Mouse (Mus musculus): Measurements from ENCODE around the gene Ppm1m.
"Not testable (repeated sequence)": the region's sequence is repeated elsewhere in the genome, so short reads cannot be mapped to it uniquely, and the experiment has no call there.

Ppm1m gene

DNA sequence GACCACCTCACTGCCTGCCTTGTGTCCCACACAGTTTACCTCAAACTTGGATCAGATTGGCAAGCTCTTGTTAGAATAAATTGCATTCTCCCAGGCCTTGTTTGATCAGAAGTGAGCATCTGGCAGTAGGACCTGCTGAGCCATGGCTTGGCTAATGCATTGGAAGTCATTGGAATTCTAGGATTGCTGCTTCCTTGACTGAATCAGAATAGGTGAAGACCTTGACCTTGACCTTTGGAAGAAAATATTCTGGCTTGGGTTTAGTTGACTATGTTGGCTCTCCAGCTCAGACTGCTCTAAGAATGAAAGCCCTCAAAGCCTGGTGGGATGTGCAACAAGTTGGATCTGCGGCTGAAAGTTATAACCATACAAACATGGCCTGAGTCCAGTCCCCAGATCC, 8.2 kb downstream of the Ppm1m start:
- no peak for DNase-seq

DNA sequence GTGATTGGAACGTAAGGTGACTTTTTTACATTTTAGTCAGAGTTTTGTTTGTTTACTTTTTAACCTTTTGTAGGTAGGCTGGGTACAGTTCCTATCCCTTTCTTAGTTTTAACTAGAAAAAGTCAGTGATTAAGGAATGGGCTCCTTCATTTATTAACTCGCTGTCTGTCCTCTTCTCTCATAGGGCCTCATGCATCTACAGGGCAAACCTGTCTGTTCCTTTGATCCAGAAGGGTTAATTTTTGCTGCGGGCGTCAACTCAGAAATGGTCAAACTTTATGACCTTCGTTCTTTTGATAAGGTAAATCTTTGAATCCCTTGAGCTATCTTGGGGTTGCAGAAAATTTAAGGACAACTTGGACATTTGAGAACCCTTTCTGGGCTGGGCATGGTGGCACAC, 15.6 kb downstream of the Ppm1m start:
- DNase-seq = no peak

GRCm38 (mm10) chr9:106182146-106182545, 17.4 kb downstream of the Ppm1m start:
- no peak for DNase-seq

- no peak for DNase-seq
These were observed 19.6 kb downstream of the Ppm1m start for GRCm38 (mm10) chr9:106179964-106180363.

DNA sequence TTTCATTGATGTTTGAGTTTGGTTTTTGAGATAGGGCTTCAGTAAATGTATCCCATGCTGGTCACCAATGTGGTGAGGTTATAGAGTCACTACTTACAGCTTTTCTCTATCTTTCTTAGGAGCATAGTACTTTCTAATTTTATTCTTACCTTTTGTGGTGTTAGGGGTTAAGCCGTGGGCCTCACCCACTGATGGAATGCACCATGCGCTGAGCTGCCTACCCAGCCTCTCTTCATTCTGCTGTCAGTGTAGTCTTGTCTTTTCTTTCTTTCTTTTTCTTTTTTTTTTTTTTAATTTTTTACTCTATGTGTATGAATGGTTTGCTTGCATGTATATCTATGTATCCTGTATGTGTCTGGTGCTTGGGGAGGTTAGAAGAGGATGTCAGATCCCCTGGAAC, 20.1 kb downstream of the Ppm1m start:
- no peak for DNase-seq

DNA sequence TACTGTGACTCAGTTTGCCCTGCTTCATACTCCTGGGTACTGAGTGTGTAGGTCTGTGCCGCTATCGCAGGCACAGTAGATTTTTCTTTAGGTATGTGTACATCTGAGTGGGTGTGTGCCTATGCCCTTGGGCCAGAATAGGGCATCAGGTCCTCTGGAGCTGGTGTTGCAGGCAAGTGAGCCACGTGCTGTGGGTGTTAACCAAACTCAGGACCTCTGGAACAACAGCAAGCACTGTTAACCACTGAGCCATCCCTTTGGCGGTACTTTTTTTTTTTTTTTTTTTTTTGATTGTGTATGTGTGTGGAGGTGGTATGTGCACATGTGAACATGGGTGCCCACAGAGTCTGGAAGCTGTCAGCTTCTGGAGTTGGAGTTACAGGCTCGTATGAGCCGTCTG, 21.7 kb downstream of the Ppm1m start:
- DNase-seq = no peak

DNA sequence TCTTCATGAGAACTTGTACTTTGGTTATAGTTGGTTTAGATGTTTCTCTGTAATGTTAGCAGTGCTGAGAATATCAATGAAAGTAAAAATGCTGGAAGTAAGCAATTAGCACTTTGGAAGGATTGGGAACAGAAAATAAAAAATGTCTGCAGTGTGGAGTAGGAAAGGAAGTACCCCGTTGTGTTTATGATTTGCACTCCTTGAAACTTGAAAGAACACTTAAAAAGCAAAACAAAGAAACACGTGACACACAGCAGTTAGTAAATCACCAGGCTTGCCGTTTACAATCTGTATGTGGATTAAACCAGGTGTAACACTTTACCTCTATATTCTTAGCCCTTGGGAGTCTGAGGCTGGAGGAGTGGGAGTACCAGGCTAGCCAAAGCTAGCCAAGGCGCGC, 22.8 kb downstream of the Ppm1m start:
- no peak for DNase-seq

- no peak for DNase-seq
These were observed 23.9 kb downstream of the Ppm1m start for GRCm38 (mm10) chr9:106175552-106176200.

DNA sequence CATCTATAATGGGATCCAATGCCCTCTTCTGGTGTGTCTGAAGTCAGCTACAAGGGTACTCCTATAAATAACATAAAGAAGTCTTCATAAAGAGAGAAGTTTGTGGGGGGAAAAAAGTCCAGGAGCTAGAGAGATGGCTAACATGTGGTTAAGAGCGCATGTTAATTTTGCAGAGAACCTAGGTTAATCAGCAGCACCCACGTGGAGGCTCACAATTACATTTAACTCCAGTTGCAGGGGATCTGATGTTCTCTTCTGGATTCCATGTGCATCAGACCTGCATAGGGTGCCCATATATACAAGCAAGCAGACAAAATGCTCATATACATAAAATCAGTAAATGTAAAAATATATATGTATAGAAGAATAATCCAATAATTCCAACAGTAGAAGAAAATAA, 26.2 kb downstream of the Ppm1m start:
- DNase-seq = no peak

- DNase-seq = no peak
These were observed 27.0 kb downstream of the Ppm1m start for GRCm38 (mm10) chr9:106172527-106172926.

DNA sequence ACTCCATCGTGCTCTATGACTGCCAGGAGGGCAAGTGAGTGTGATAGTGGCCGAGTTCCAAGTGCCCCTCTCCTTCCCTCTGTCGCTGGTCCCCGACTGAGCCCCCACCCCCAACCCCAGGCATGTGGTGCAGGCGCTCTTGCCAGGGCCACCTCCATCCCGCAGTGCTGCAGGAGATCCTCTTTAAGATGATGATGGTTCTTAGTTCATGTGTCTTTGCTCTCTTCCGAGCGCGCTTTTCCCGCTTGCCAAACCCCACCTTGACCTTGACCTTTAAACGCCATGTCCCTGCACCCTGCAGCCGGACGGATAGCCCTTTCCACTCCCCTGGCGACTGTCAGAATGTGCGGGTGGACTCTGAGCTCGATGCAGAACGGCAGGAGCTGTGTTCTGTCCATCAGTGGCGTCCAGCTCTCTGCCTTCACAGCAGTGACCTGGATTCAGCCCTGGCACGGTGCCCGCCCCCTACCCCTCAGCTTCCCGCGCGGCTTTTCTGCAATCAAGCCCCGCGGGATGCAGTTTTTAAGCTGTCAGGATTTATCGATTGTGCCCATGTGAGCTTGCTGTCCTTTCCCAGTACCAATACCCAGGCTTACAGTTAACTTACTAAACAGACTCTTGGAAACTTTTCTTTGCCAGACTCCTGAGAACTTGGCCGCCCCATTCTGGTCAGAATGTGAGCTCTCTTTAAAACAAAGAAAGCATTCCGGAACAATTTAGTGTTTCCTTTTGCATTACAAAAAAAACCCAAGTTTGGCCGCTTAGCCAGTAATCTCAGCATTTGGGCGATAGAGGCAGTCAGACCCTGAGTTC, 28.0 kb downstream of the Ppm1m start:
- peak; percentile 50 for DNase-seq

DNA sequence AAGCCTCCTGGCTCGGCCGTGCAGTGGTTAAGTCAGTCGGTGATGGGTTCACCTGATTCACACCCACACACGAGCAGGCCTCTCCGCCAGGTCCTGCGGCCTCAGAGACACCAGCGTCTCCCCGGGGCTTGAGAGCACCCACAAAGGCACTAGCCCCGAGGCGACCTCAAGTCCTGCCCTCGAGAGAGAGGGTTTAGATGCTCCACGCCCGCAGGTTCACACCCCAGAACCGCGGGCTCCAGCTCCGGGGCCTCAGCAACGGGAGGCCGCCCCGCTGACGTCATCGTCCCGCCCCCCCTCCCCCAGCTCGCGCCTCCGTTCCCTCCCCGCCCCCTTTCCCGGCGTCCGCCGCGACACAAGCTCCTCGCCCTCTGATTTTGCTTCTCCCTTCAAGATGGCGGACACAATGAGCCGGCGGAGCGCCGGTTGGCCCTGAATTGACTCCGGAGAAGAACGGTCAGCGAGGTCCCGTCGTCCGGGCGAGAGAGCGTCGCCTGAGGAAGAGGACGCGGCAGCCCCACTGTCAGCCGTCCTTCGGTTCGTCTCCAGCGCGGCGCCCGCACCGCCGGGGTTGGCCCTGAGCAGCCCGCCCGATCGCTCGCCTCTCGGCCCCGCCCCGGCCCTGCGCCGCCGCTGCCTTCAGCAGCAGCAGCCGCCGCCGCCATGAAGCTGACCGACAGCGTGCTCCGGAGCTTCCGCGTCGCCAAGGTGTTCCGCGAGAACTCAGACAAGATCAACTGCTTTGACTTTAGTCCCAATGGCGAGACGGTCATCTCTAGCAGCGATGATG, 28.8 kb downstream of the Ppm1m start, which contains the start of gene Wdr82:
TSS of gene Wdr82 (plus strand) at position 373 of the 790 bp plus-strand sequence.
- peak; percentile 93 for DNase-seq

GRCm38 (mm10) chr9:106169917-106170316, 29.6 kb downstream of the Ppm1m start:
- DNase-seq = no peak

DNA sequence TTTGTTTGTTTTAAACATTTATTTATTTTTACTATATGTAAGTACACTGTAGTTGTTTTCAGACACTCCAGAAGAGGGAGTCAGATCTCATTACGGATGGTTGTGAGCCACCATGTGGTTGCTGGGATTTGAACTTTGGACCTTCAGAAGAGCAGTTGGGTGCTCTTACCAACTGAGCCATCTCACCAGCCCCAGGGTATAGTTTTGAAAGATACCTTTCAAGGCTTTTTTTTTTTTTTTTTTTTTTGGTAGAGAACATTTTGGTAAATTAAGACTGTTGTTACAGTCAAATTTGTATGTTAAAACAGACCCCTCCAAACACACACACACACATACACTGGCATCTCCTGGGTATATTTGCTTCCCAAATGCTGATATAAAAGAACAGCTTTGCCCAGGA, 30.5 kb downstream of the Ppm1m start:
- DNase-seq = not testable (repeated sequence)

DNA sequence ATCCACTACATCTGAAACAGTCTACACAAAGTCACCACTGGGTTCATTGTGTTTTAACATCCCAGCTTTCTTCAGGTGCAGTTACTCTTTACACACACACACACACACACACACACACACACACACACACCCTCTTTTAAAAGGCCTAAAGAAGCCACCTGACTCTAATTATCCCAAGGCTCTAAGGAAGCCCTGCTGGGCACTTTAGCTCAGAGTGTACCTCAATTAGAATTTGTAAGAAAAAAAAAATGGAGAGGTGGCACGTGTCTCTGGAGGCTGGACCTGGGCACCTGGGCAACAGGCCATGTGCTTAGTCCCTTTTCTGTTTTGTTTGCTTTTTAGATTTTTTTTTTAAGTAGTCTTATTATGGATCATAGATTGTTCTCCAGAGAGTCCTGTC, 31.8 kb downstream of the Ppm1m start:
- no peak for DNase-seq

GRCm38 (mm10) chr9:106167241-106167640, 32.3 kb downstream of the Ppm1m start:
- no peak for DNase-seq

- no peak for DNase-seq
These were observed 32.8 kb downstream of the Ppm1m start for GRCm38 (mm10) chr9:106166709-106167108.

GRCm38 (mm10) chr9:106160426-106160825, 39.1 kb downstream of the Ppm1m start:
- DNase-seq = no peak

GRCm38 (mm10) chr9:106159784-106160301, 39.7 kb downstream of the Ppm1m start:
- peak; percentile 80 for DNase-seq

GRCm38 (mm10) chr9:106159237-106159636, 40.3 kb downstream of the Ppm1m start:
- DNase-seq = no peak

DNA sequence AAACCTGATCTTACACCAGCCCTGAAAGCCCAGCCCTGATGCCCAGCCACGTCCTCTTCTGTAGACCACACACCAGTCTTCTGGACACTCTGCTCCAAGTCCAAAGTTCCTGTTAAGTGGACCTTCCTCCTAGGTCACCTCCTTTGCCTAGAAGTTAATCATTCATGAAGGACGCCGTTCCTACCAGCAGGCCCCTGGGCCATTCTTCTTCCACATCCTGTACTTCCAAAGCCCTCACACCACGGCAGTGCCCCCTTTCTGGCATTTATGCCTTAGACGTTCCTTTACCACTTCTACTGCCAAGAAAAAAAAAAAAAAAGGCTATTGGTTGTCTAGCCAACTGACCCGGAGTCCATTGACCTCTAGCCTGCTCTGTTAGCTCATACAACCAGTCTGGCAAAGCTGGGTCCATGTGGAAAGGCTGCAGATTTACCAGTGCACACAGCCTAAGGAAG, 41.5 kb downstream of the Ppm1m start, which contains the start of gene Glyctk:
TSS of gene Glyctk (minus strand) at position 102 of the 455 bp plus-strand sequence.
- no peak for DNase-seq

DNA sequence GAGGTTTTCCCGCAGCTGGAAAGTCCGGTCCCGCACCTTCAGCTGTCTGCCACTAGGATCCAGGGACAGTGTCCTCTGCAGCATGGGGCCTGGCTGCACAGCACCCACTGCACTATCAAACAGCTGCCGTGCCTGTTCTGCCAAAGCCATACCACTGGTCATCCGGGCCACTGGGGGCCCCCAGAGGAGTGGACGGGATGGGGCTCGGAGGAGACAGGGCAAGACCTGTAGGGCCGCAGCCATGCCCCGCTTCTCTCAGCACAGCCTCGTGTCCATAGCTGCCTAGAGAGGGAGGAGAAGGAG, 42.0 kb downstream of the Ppm1m start:
- no peak for DNase-seq

DNA sequence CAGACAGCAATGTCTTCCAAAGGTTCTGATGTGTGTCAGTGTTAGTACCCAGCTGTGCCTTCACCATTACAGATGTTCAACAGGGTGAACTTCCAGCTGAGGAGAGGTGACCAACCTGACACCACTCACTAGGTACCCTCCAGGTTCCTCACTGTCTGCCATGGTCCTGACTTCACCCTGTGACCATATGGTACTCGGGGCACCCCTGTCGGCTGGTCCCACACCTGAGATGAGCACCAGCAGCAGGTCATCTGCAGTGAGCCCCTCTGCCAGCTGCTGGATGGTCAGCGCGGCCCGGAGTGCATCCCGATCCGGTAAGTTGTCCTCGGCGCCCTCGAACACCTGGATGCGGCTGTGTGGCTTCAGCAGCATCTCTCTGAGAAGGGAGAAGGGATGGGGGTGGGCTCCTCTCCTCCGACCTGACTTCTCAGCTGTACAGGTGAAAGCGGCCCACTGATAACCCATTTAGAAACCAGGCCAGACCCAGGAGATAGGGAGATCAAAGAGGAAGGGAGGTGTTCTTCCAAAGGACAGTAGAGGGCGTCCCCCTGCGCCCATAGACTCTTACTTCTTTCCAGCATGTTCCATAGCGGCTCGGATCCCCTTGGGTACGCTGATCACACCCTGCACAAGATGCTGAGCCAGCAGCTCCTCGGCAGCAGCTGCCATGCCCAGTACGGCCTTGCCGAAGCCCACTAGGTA, 42.5 kb downstream of the Ppm1m start:
- DNase-seq = no peak

Measured in thymus, postnatal 14 days (tissue).